Mouse (Mus musculus) left cerebral cortex, adult 6 months (tissue): ENCODE results near the gene Ddr1. TPM values are rescaled to one million over a fixed set of nuclear protein-coding genes. Genes with fewer than 3 reads are reported as not detected.

ENCODE experiments used
- long read RNA-seq, 2 experiments: library from polyadenylated mRNA; unstranded; transcript quantifications; one replicate each; pipeline ENCODE4 v2.0.0; 2019 to 2020
- polyA plus RNA-seq: library from polyadenylated mRNA; unstranded; fragments of <200 nt; fragmentation: Nextera tagmentation; gene quantifications from 2 replicates; pipeline ENCODE4 v1.2.3, GENCODE M21; 2021

The Ddr1 gene
- 10.2 and 39.0 TPM in 2 replicates for polyA plus RNA-seq
- long read RNA-seq, experiment 1, partial matches to known transcripts = 19 of 59 reads
- long read RNA-seq, experiment 1, other reads (novel, unspliced or antisense) = 33 of 59 reads
- long read RNA-seq, experiment 2, partial matches to known transcripts = 6 of 13 reads
- long read RNA-seq, experiment 2, other reads (novel, unspliced or antisense) = 7 of 13 reads

DNA sequence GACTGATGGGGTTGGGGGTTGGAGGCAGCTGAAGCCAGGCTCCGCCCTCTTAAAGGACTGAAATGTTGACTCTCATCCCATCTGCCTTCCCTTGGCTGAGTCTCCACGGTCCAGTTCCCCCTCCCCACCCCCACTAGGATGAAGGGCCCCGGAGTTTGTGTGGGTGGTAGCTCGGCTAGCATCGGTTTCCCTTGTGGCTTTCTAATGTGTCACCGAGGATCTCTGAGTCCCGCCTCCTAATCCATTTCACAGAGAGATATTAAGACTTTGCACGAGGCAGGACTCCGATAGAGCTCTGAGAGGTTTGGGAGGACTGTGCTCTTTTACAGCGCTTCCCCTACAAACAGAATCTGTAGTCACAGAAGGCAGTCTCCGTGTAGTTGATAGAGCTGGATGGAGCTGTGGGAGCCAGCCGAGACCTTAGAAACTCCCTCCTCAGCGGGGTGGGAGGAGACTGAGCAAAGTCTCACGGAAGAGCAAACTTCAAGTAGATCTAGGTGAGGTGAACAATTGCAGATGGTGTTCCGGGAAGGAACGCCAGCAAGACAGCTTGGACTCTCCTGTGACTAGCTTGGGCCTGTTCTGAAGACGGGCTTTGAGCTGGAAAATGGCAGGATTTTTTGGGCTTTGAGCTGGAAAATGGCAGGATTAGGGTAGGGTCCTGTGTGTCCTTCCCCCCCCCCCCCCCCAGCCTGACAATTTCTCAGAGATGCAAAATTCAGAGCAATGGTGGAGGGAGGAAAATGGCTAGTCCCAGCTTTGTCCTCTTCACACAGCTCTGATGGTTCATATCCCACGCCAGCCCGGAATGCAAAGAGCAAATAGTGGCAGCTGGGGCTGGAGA, at the start of gene Ddr1:
Gene Ddr1 (minus strand): TSS at position 1 of the 844 bp plus-strand sequence.

DNA sequence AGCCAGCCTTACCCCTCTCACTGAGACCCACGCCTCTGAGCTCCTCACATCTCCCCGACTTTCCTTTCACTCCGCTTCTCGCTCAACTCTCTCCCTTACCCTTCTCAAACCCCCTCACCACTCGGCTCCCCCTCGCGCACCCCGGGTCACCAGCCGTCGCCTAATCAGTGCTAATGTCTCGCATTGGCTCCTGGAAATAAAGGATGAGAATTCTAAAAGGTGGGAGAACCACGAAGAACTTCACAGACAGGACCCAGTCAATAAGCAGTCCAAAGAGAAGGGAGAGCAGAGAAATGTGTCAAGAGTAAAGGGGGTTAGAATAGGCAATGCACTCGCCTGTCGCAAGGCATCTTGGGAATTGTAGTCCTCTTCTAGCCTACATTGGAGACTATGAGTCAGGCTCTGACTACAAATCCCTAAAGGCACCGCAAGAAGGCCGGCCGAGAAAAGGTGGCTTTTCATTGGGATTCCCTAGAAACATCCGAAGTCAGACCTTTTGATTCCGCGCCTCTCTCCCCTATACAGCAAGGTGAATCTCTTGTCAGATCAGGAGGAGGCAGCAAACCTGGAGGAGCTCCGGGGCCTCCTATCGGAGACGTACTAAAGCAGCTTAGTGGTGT, 30.9 kb downstream of the Ddr1 start, which contains the start of gene Gtf2h4:
Gene Gtf2h4 (minus strand): TSS at position 324 of the 620 bp plus-strand sequence.

DNA sequence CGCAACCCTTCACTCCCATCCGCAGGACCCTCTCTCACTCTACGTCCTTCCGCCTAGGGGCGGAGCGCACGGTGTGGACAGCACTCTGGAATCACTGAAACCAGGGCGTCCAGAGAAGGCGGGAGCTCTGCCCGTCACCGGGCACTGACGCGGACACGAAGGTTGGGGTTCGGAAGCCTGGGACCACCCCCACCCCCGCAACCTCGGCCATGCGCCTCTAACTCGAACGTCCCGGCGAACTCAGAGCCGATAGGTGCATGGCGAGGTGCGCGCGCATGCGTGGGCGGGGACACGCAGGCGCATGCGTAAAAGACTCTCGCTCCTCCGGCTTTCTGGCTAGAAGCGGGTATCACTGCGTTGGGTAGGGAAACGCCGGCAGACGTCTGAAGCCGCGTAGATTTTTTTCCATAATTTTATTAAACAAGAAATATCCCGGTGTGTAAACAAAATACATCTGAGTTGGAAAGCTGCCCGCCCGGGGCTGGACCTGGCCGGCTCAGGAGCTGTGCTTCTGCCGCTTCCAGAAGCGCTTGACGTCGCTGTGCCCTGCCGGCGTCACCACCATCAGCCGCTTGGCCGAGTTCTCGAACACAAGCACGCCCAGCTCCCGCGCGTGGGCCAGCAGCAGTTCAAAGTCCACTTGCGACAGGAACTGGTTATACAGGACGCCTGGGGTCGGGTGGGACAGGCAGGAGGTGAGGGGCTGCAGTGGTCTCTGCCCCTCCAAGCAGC, 36.9 kb downstream of the Ddr1 start, which contains the start of gene Vars2:
Gene Vars2 (minus strand): TSS at position 259 of the 732 bp plus-strand sequence.

DNA sequence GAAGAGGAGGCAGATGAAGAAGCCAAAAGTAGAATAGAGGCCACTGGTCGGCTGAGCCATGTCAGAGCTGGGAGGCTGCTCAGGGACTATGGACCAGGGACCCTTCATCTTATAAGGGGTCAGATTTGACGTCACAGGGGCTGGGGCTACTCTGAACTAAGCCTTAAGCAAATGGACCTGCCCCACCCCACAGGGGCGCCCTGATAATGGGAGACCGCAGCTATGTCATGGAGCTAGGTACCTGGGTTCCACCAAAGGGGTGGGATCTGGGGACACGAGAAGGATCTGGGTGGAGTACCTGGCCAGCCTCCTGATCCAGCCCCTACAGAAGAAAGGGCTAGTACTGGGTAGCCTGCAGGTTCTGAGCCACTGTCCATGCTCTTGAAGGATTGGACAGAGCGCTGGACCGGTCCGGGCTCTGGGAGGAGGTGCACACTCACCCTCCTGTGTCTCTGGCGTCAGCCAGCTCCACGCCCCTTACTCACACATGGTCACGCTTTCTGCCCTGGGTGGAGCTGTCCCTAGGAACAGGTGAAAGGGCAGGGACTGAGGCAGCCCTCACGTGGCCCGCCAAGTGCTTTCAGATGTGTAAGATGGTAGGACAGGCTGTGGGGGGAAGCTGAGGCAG, 60.7 kb downstream of the Ddr1 start, which contains the start of gene Mucl3:
Gene Mucl3 (minus strand): TSS at position 87 of the 628 bp plus-strand sequence.

Other genes starting within 250 kb of the Ddr1 start
- gene H2-Q10, start 234.5 kb downstream of the Ddr1 start, polyA plus RNA-seq = 0.18 and 0.22 TPM in 2 replicates
- gene Pou5f1, start 198.6 kb downstream of the Ddr1 start, polyA plus RNA-seq = not detected in 2 replicates
- 12.5 and 13.0 TPM in 2 replicates for gene Tcf19, start 187.8 kb downstream of the Ddr1 start, polyA plus RNA-seq
- gene Cchcr1, start 187.5 kb downstream of the Ddr1 start, polyA plus RNA-seq = 1.8 and 2.2 TPM in 2 replicates
- gene Psors1c2, start 171.4 kb downstream of the Ddr1 start, polyA plus RNA-seq = not detected in 2 replicates
- gene Cdsn, start 152.5 kb downstream of the Ddr1 start, polyA plus RNA-seq = 1.3 and 1.6 TPM in 2 replicates
- gene 2300002M23Rik, start 137.2 kb downstream of the Ddr1 start, polyA plus RNA-seq = not detected in 2 replicates
- gene Sfta2, start 103.1 kb downstream of the Ddr1 start, polyA plus RNA-seq = not detected in 2 replicates
- gene Gm9573, start 78.0 kb downstream of the Ddr1 start, polyA plus RNA-seq = not detected in 2 replicates
- gene Mucl3, start 60.9 kb downstream of the Ddr1 start, polyA plus RNA-seq = not detected in 2 replicates
- 4.2 and 4.4 TPM in 2 replicates for gene Vars2, start 37.0 kb downstream of the Ddr1 start, polyA plus RNA-seq
- gene Gtf2h4, start 30.9 kb downstream of the Ddr1 start, polyA plus RNA-seq = 25.0 and 27.8 TPM in 2 replicates
- gene Ier3, start 117.1 kb upstream of the Ddr1 start, polyA plus RNA-seq = 11.2 and 18.9 TPM in 2 replicates
- gene Flot1, start 118.6 kb upstream of the Ddr1 start, polyA plus RNA-seq = 142 and 144 TPM in 2 replicates
- gene Tubb5, start 133.7 kb upstream of the Ddr1 start, polyA plus RNA-seq = 596 and 663 TPM in 2 replicates
- 2.9 and 4.1 TPM in 2 replicates for gene Mdc1, start 136.9 kb upstream of the Ddr1 start, polyA plus RNA-seq
- gene Nrm, start 156.7 kb upstream of the Ddr1 start, polyA plus RNA-seq = 4.0 and 4.1 TPM in 2 replicates
- 0.97 and 6.2 TPM in 2 replicates for gene Ppp1r18, start 161.0 kb upstream of the Ddr1 start, polyA plus RNA-seq
- gene Dhx16, start 175.2 kb upstream of the Ddr1 start, polyA plus RNA-seq = 9.6 and 13.1 TPM in 2 replicates
- 59.1 and 90.8 TPM in 2 replicates for gene 2310061I04Rik, start 192.8 kb upstream of the Ddr1 start, polyA plus RNA-seq
- gene Atat1, start 205.5 kb upstream of the Ddr1 start, polyA plus RNA-seq = 34.2 and 50.5 TPM in 2 replicates
- 65.1 and 66.8 TPM in 2 replicates for gene Mrps18b, start 211.8 kb upstream of the Ddr1 start, polyA plus RNA-seq
- gene Ppp1r10, start 211.8 kb upstream of the Ddr1 start, polyA plus RNA-seq = 16.6 and 18.5 TPM in 2 replicates